25 mouse cellular contexts compared by ENCODE assay signal in the genomic region with DNA sequence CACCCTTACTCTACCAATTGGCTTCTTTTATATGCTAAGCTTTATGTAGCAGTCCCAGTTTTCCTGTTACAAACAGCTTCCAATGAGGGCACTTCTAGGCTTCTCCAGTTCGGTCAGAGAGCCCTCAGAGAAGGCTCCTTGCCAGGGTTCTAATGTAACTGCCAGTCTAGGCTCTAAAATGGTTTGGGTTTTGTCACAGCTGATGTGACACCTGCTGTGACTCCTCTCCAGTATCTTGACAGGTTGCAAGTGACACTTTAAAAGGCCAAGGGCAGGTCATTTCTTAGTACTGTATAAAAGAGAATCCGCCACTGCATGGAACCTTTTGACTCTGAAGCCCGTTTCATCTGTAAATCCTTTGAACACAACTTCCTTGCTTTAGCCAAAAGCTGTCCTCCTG. TPM values are rescaled to one million over a fixed set of nuclear protein-coding genes. Genes with fewer than 3 reads are reported as not detected.
DNase-seq lines count a peak whose midpoint lies in the region; ATAC-seq and TF ChIP-seq lines count a peak whose summit lies in the region.
"Had no signal": no experiment of that assay in that cellular context is flagged by ENCODE, and none has a peak within 500 bp of the region (broad histone marks: within the 10 kb centered on the region; RNA-seq: fewer than 3 reads in every experiment).

No protein-coding gene starts in this region.

- H3K36me3 ChIP-seq in heart, embryonic 16.5 days (ENCODE audit: control insufficient read depth, insufficient read depth), result no peaks in the 10 kb centered on the region
- H3K36me3 ChIP-seq in myocyte (ENCODE audit: control insufficient read depth, insufficient read depth), result no peaks in the 10 kb centered on the region
- H3K36me3 ChIP-seq in forebrain, embryonic 11.5 days (ENCODE audit: control insufficient read depth, insufficient read depth, low read length), result no peaks in the 10 kb centered on the region
- H3K36me3 ChIP-seq: forebrain, embryonic 10.5 days; G1E; heart, embryonic 12.5 days; heart, embryonic 15.5 days; hindbrain, embryonic 12.5 days; hindbrain, embryonic 15.5 days had no signal

- TF ChIP-seq POLR2A in myocyte (IDR thresholded peaks at IDR 0.05; ENCODE audit: insufficient read length, low read depth), result no peak

- no peak overlapping the region for H3K9ac ChIP-seq in heart, embryonic 16.5 days (ENCODE audit: low read length)
- H3K9ac ChIP-seq in forebrain, embryonic 11.5 days (ENCODE audit: low read length), result no peak overlapping the region
- H3K9ac ChIP-seq: forebrain, postnatal 0 days; heart, embryonic 12.5 days; heart, embryonic 15.5 days; hindbrain, embryonic 12.5 days; hindbrain, embryonic 15.5 days had no signal

- 47% methylated on average over 3 of the region's 3 CpGs for WGBS in heart, embryonic 16.5 days
- WGBS in forebrain, embryonic 11.5 days, result 78% methylated on average over 3 of the region's 3 CpGs

- DNase-seq in gastrocnemius, adult 2 months, result peak; percentile 57
- no peak for DNase-seq in gastrocnemius, postnatal 36 days
- DNase-seq in heart, postnatal 4 days, result no peak
- no peak for DNase-seq in forebrain, embryonic 11.5 days (ENCODE audit: low spot score)
- DNase-seq: adrenal gland, adult 2 months; adrenal gland, postnatal 14 days; B cell, adult 2 months; cerebellum, adult 11-12 months; cerebellum, adult 8-10 months; cerebellum, postnatal 14 days; forebrain, postnatal 0 days; kidney, adult 2 months had no signal

- H3K79me2 ChIP-seq in myocyte (ENCODE audit: control insufficient read depth, insufficient read depth), result no peaks in the 10 kb centered on the region

- ATAC-seq in heart, embryonic 16.5 days (replicated peaks; ENCODE audit: extremely low read depth, insufficient read depth, low FRiP score), result peak; percentile 52; the same call in 1 of the 2 replicates
- ATAC-seq in forebrain, embryonic 11.5 days (replicated peaks; ENCODE audit: low FRiP score), result no peak
- ATAC-seq: forebrain, embryonic 14.5 days; forebrain, postnatal 0 days; intestine, postnatal 0 days; Patski had no signal

- H3K9me3 ChIP-seq in heart, embryonic 16.5 days (replicated peaks; ENCODE audit: control insufficient read depth, low read length), result no peaks in the 10 kb centered on the region
- H3K9me3 ChIP-seq in forebrain, embryonic 11.5 days (ENCODE audit: control insufficient read depth, low read length), result no peaks in the 10 kb centered on the region
- H3K9me3 ChIP-seq: forebrain, embryonic 10.5 days; G1E; heart, embryonic 12.5 days; heart, embryonic 15.5 days; hindbrain, embryonic 12.5 days; hindbrain, embryonic 15.5 days had no signal

- no peak overlapping the region for H3K4me2 ChIP-seq in heart, embryonic 16.5 days (ENCODE audit: low read depth, low read length)
- H3K4me2 ChIP-seq in myocyte (ENCODE audit: low read depth), result peak overlapping the region; percentile 10
- no peak overlapping the region for H3K4me2 ChIP-seq in forebrain, embryonic 11.5 days (ENCODE audit: low read depth, low read length, severe bottlenecking)
- H3K4me2 ChIP-seq: heart, embryonic 12.5 days; heart, embryonic 15.5 days; hindbrain, embryonic 12.5 days; hindbrain, embryonic 15.5 days had no signal

- H3K4me1 ChIP-seq in heart, embryonic 16.5 days (ENCODE audit: control insufficient read depth, insufficient read depth, low read length), result peaks cover 3% of the 10 kb centered on the region; the same call in 1 of the 2 replicates
- H3K4me1 ChIP-seq in brown adipose tissue, adult 24 weeks (ENCODE audit: control insufficient read depth, insufficient read depth, insufficient read length, low read length), result peaks cover 10% of the 10 kb centered on the region; the same call in 1 of the 2 replicates
- H3K4me1 ChIP-seq in forebrain, embryonic 11.5 days (replicated peaks; ENCODE audit: control insufficient read depth, insufficient read depth, low read length), result no peaks in the 10 kb centered on the region
- H3K4me1 ChIP-seq: forebrain, embryonic 10.5 days; hindbrain, embryonic 12.5 days; hindbrain, embryonic 15.5 days had no signal

- TF ChIP-seq CTCF in gastrocnemius, adult 2 months (IDR thresholded peaks at IDR 0.05), result no peak

- intact Hi-C loops in gastrocnemius, adult 2 months (cut with DNase I), result no loop called here
- intact Hi-C loops in gastrocnemius, postnatal 36 days (cut with DNase I), result no loop called here

- no peaks in the 10 kb centered on the region for H3K27me3 ChIP-seq in heart, embryonic 16.5 days (ENCODE audit: control insufficient read depth, insufficient read depth, low read length)
- no peaks in the 10 kb centered on the region for H3K27me3 ChIP-seq in myocyte (ENCODE audit: control insufficient read depth, insufficient read depth, insufficient read length)
- H3K27me3 ChIP-seq in forebrain, embryonic 11.5 days (ENCODE audit: control insufficient read depth, insufficient read depth, low read length), result no peaks in the 10 kb centered on the region
- H3K27me3 ChIP-seq: CH12.LX; heart, embryonic 12.5 days; heart, embryonic 15.5 days; hindbrain, embryonic 12.5 days; hindbrain, embryonic 15.5 days; Patski had no signal

- no peak overlapping the region for H3ac ChIP-seq in myocyte (ENCODE audit: control insufficient read depth, insufficient read length)

- H3K27ac ChIP-seq in gastrocnemius, adult 2 months, result peak overlapping the region; percentile 69
- no peak overlapping the region for H3K27ac ChIP-seq in heart, embryonic 16.5 days (ENCODE audit: low read length)
- peak overlapping the region; percentile 18; the same call in 1 of the 2 replicates for H3K27ac ChIP-seq in brown adipose tissue, adult 24 weeks (replicated peaks; ENCODE audit: low read depth, low read length)
- no peak overlapping the region for H3K27ac ChIP-seq in forebrain, embryonic 11.5 days (ENCODE audit: low read depth, low read length)
- H3K27ac ChIP-seq: forebrain, embryonic 10.5 days; heart, embryonic 15.5 days; hindbrain, embryonic 12.5 days; hindbrain, embryonic 15.5 days had no signal

- H3K4me3 ChIP-seq in gastrocnemius, adult 2 months, result no peak overlapping the region
- no peak overlapping the region for H3K4me3 ChIP-seq in heart, embryonic 16.5 days (ENCODE audit: low read length)
- no peak overlapping the region for H3K4me3 ChIP-seq in brown adipose tissue, adult 24 weeks (ENCODE audit: insufficient read depth, low read depth, low read length)
- H3K4me3 ChIP-seq in myocyte, result no peak overlapping the region
- H3K4me3 ChIP-seq in forebrain, embryonic 11.5 days (ENCODE audit: low read depth, low read length), result no peak overlapping the region
- H3K4me3 ChIP-seq: forebrain, embryonic 10.5 days; heart, embryonic 12.5 days; heart, embryonic 15.5 days; hindbrain, embryonic 12.5 days; hindbrain, embryonic 15.5 days had no signal

TF ChIP-seq in myocyte, 11 proteins besides CTCF, POLR2A, EP300 and RAD21:
- TF ChIP-seq MYOD1 (IDR thresholded peaks at IDR 0.05; ENCODE audit: control insufficient read depth in 1 of 3, insufficient read length in 2 of 3, low read depth in 2 of 3) (peak; percentile 28 to 77 (median 74)), USF1 (IDR thresholded peaks at IDR 0.05; ENCODE audit: low read depth) (no peak)
TF ChIP-seq in myocyte: peak in this region for 1.

RNA-seq across cellular contexts. Expression of a gene that starts 54.0 kb away (rescaled TPM):
- 10 to 100 TPM in 1 of 2 experiments, 1 to 10 TPM in 1; 4.2 to 11.2 TPM for total RNA-seq in gastrocnemius, adult 2 months (2021)
- 1 to 10 TPM; 5.7 to 7.0 TPM for total RNA-seq in gastrocnemius, postnatal 36 days (2021)
- polyA plus RNA-seq in heart, embryonic 16.5 days (2015; fragmentation: Nextera tagmentation; extraction: Ambion mirVana), result 19.5 and 22.7 TPM in 2 replicates
- total RNA-seq in heart, postnatal 4 days (2021), result 10 to 100 TPM; 40.2 to 40.3 TPM
- polyA plus RNA-seq in brown adipose tissue, adult 24 weeks (2012; ENCODE audit: insufficient read depth, insufficient read length, missing spikeins), result 4.9 and 7.5 TPM in 2 replicates
- 11.6 TPM for polyA plus RNA-seq in myocyte (2012; fragmentation: generic; extraction: Trizol)
- polyA plus RNA-seq in forebrain, embryonic 11.5 days (2014; fragmentation: Nextera tagmentation; extraction: Ambion mirVana), result 26.7 and 27.0 TPM in 2 replicates
- polyA plus RNA-seq: G1E had no signal

Comparison
In these comparisons a context has a peak if more than half of its experiments do, and no peak if none do; other contexts are left out.
1. H3K27ac ChIP-seq: peak in gastrocnemius, adult 2 months (single experiment) and brown adipose tissue, adult 24 weeks (single experiment); none in heart, embryonic 16.5 days (single experiment) and forebrain, embryonic 11.5 days (single experiment).